Mouse (Mus musculus) kidney, embryonic 14.5 days (tissue): ENCODE measurements at regions not wholly inside any gene's neighbourhood (a gene's known extent, or its start where the extent isn't known, plus 50 kb on each side); places are given as distances from the start of the nearest gene placed in this dataset.

Source experiments
- ATAC-seq: fragments of 200-750 bp; cut with Nextera tagmentation; 2 replicates; pipeline ENCODE4 v1.8.0; 2017; ENCODE audit warnings: moderate number of reproducible peaks, mild to moderate bottlenecking, moderate TSS enrichment, moderate library complexity; ENCODE audit not compliant: low FRiP score, low TSS enrichment
- H3K27ac ChIP-seq: fragments of 300-500 bp; sonication (generic); 2 replicates; pipeline ENCODE4 v1.5.1; 2014; ENCODE audit warnings: low read depth, mild to moderate bottlenecking, low read length, moderate library complexity, mixed read lengths
- H3K27me3 ChIP-seq: fragments of 300-500 bp; sonication (generic); 2 replicates; pipeline ENCODE4 v1.6.1; 2014; ENCODE audit warnings: mild to moderate bottlenecking, low read length; ENCODE audit not compliant: control insufficient read depth, insufficient read depth
- H3K36me3 ChIP-seq: fragments of 300-500 bp; sonication (generic); 2 replicates; pipeline ENCODE4 v1.6.1; 2014; ENCODE audit warnings: low read length, mixed read lengths; ENCODE audit not compliant: control insufficient read depth, insufficient read depth
- H3K4me1 ChIP-seq: fragments of 300-500 bp; sonication (generic); 2 replicates; pipeline ENCODE4 v1.6.1; 2014; ENCODE audit warnings: low read length, mixed read lengths; ENCODE audit not compliant: control insufficient read depth, insufficient read depth
- H3K4me2 ChIP-seq: fragments of 300-500 bp; sonication (generic); replicated peaks from 2 replicates; pipeline ENCODE4 v1.6.1; 2014; ENCODE audit warnings: low read depth, mild to moderate bottlenecking, low read length
- H3K4me3 ChIP-seq: fragments of 300-500 bp; sonication (generic); 2 replicates; pipeline ENCODE4 v1.5.1; 2014; ENCODE audit warnings: mild to moderate bottlenecking, low read length
- H3K9ac ChIP-seq: fragments of 300-500 bp; sonication (generic); 2 replicates; pipeline ENCODE4 v1.6.1; 2014; ENCODE audit warnings: low read depth, mild to moderate bottlenecking, low read length, moderate library complexity
- H3K9me3 ChIP-seq: fragments of 300-500 bp; sonication (generic); 2 replicates; pipeline ENCODE4 v1.6.1; 2016; ENCODE audit warnings: low read length; ENCODE audit not compliant: control insufficient read depth
- WGBS: fragments of 180-500 bp; shearing (Covaris S2); extraction: QIAGEN DNeasy Blood & Tissue Kit; methylation state at CpG from one replicate; pipeline ENCODE4 v1.1.7; 2014; 5-methylcytosine and 5-hydroxymethylcytosine counted together

DNA sequence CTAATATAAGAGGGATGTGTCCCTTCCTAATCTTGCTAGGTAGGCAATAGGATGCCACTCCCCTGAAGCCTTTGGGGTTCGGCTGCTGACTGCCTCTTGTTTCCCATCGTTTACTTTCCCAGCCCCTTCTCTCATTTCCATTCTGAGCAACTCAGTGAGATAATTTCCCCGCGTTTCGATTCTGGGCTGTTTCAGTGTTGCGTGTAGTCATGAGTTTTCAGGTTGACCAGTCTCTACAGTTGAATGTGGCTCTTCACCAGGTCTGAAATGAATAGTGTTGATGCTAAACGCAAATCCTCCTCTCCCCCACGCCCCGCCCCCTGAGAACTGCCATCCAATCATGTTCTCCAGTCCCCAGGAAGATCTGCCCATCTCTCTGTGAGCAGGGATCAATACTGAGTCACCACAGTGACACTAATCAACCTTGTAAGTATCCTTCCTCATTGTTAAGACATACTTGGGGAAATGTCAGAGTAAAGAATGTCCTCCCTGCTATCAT is 890.6 kb downstream of the Gsdmc2 start:
- Histone ChIP-seq H3K4me2 (no peak overlapping the region), H3K9me3 (no peaks in the 10 kb centered on the region), H3K4me1 (no peaks in the 10 kb centered on the region), H3K27me3 (no peaks in the 10 kb centered on the region), H3K4me3 (no peak overlapping the region), H3K27ac (no peak overlapping the region), H3K36me3 (no peaks in the 10 kb centered on the region), H3K9ac (no peak overlapping the region)
- no peak for ATAC-seq
- WGBS = 78% methylated on average over 9 of the region's 9 CpGs

DNA sequence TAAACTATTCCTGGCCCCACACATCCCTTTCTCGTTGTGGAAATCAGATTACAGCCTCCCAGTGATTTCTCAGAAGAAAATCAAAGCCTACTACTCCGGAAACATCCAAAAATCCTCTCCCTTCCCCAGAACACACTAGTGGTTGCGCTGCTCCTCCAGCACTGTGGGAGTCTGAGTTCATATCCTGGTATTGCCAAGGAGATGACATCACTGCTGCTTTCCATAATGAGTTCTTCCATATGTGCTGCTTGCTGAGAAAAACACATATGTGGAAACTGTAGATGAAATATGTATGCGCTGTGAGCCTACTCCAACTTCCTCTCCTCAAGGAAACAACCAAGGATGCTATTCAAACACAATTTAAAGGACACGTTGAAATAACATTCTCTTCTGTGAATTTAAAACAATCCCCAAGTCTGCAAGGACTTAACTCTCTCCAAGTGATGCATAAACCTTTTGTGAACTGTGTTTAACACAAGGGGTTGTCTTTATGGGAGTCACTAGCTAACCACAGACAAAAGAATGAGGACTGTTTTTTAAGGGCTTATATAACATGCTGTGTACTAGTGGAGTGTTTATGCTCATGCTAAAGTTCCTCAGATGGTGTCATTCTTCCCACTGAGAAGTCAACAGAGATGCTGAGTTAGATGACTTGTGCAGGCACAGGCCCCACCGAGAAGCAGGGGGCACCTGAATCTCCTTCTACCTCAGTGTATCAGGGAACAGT is 891.6 kb downstream of the Gsdmc2 start:
- Histone ChIP-seq H3K4me2 (no peak overlapping the region), H3K4me1 (no peaks in the 10 kb centered on the region), H3K27me3 (no peaks in the 10 kb centered on the region), H3K9ac (no peak overlapping the region), H3K9me3 (no peaks in the 10 kb centered on the region), H3K4me3 (no peak overlapping the region), H3K36me3 (no peaks in the 10 kb centered on the region), H3K27ac (peak overlapping the region; percentile 19; the same call in 1 of the 2 replicates)
- ATAC-seq = no peak
- 53% methylated on average over 6 of the region's 6 CpGs for WGBS

DNA sequence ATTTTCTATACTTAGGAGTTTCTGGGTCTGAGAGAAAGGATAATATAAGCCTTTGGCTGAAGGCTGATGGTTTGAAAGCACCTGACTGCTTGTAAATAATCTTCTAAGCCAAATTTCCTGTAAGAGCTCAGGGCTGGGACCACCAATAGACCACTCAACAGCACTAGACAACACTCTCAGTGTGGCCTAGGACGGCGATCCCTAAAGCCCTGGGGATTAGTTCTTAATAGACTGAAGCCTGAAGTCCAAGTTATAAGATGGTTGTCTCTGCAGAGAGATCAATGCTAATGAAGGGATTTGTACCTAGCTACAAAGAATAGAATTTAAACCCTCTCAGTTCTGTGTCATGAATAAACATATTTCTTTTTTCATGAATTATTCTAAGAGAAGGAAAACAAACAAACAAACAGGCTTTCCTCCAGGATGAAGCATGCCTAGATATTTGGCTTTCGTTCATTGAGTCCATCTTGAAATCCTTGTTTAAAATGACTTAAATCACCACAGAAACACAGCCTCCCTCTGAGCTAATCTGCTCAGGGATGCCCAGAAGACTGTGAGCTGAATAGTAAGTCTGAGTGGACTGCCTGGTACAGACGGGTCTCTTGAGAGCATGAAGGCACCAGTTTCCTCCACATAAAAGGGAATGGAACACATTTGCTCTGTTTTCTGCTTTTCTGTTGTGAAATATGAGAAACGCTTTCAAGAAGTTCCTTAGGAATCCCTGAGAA is 892.3 kb downstream of the Gsdmc2 start:
- WGBS = 70% methylated on average over 5 of the region's 5 CpGs
- no peak overlapping the region for H3K9ac ChIP-seq
- H3K4me3 ChIP-seq = no peak overlapping the region
- H3K9me3 ChIP-seq = no peaks in the 10 kb centered on the region
- H3K4me1 ChIP-seq = no peaks in the 10 kb centered on the region
- H3K36me3 ChIP-seq = no peaks in the 10 kb centered on the region
- no peak for ATAC-seq
- no peaks in the 10 kb centered on the region for H3K27me3 ChIP-seq
- H3K27ac ChIP-seq = no peak overlapping the region
- H3K4me2 ChIP-seq = no peak overlapping the region

DNA sequence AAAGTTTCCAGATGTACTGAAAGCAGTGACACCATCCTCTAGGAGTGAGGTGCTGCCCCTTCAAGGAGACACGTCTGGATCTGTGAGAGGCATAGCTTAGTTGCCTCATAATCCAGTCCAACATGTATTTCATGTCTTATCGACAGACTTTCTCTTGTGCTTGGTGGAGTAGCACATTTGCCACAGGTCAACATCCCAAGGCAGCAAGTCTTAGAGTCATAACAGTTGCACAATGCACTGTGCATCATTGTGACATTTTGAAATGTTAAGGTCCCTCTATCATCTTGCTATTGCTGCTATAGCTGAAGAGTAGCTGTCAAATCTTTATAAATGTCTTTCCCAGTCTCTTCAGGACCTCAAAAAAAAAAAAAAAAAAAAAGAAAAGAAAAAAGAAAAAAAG is 905.6 kb downstream of the Gsdmc2 start:
- no peaks in the 10 kb centered on the region for H3K36me3 ChIP-seq
- H3K4me3 ChIP-seq = no peak overlapping the region
- H3K27me3 ChIP-seq = no peaks in the 10 kb centered on the region
- H3K9ac ChIP-seq = no peak overlapping the region
- WGBS = 82% methylated on average over 2 of the region's 2 CpGs
- no peak overlapping the region for H3K27ac ChIP-seq
- H3K4me2 ChIP-seq = no peak overlapping the region
- H3K9me3 ChIP-seq = no peaks in the 10 kb centered on the region
- peaks cover 2% of the 10 kb centered on the region; the same call in 1 of the 2 replicates for H3K4me1 ChIP-seq
- ATAC-seq = no peak

DNA sequence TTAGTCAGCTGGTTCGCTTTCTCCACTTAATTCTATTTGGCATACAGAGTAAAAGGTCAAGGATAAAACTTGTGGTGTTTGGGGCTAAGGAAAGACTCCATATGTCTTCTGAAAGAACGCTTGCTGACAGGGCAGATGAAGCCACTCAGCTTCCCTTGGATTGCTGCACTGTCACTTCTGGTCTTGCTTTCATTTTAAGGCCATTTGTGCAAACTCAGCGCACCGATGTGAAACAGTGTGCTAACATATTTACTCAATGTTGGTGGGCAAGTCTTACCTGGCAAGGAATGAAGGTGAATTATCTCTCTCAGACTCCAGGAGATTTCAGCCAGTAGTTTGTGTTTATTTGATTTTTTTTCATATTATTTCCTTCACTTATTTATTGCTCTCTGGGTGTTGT is 907.2 kb downstream of the Gsdmc2 start:
- no peaks in the 10 kb centered on the region for H3K27me3 ChIP-seq
- H3K9me3 ChIP-seq = no peaks in the 10 kb centered on the region
- H3K27ac ChIP-seq = no peak overlapping the region
- peaks cover 2% of the 10 kb centered on the region; the same call in 1 of the 2 replicates for H3K4me1 ChIP-seq
- ATAC-seq = no peak
- H3K36me3 ChIP-seq = no peaks in the 10 kb centered on the region
- 84% methylated on average over 4 of the region's 4 CpGs for WGBS
- no peak overlapping the region for H3K9ac ChIP-seq
- H3K4me2 ChIP-seq = no peak overlapping the region
- no peak overlapping the region for H3K4me3 ChIP-seq

DNA sequence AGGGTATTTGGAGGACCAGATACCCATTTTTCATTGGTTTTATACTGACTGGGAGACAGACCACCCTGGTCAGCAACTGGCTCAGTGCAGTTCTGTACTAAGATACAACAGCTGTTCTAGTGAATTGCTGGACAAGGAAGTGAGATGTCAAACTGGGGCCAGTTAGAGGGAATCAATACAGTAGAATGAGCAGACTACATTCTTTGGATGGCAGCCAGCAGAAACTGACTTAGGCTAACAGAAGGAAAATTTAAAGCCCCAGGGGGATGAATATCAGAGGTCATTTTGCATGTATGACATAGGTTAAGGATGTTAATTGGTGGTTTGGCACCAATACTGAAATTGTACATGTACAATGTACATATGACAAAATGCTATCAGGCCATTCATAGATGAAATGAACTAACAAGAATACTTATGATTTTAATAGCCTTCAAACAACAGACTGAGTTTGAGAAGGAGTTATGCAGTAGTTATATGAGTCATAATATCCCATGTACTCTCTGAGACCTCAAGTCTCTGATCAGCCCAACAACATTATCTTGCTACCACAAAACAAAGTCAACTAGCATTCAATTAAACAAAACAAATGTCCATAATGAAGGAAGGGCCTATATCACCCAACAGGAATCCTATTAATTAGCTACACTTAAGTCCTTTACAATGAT is 910.3 kb downstream of the Gsdmc2 start:
- Histone ChIP-seq H3K9ac (no peak overlapping the region), H3K9me3 (no peaks in the 10 kb centered on the region), H3K4me1 (peaks cover 2% of the 10 kb centered on the region; the same call in 1 of the 2 replicates), H3K27ac (no peak overlapping the region), H3K36me3 (no peaks in the 10 kb centered on the region), H3K4me3 (no peak overlapping the region), H3K27me3 (no peaks in the 10 kb centered on the region), H3K4me2 (no peak overlapping the region)
- peak; percentile 91 for ATAC-seq

DNA sequence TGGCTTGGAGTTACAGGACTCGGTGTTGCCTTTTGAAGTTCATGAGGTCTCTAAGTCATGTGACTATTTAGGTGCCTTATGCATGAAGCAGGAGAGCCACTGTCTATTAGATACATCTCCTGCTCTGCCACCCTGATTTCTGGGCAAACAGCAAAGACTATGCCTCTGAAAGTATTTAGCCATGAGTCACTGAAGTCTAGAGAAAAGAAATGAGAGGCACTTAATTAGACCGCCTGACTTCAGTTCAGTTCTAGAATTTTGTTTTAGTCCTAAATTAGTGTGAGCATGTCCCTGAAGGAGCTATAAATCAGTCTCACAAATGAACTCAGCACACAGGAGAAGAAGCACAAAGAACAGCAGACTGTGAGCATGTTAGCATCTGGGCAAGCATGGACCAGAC is 924.5 kb downstream of the Gsdmc2 start:
- Histone ChIP-seq H3K4me2 (no peak overlapping the region), H3K27ac (no peak overlapping the region)

DNA sequence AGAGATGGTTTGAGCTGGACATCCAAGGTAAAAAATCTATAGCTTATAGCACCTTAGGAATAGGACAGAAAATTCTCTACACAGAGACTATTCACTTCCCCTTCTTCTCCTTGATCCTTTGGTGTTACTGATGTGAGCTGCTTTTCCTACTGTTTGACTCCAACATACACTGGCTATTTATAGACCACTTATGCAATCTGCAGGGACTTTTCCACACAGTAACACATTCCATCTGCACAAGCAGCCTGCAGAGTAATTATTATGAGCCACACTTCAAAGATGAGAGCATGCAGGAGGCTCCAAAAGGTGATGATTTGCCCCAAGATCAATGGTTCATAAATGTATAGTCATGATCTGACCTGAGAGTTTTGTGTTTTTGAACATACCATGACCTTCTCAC is 925.7 kb downstream of the Gsdmc2 start:
- Histone ChIP-seq H3K4me2 (no peak overlapping the region), H3K9ac (no peak overlapping the region), H3K27me3 (no peaks in the 10 kb centered on the region), H3K27ac (no peak overlapping the region), H3K4me3 (no peak overlapping the region), H3K4me1 (no peaks in the 10 kb centered on the region), H3K36me3 (no peaks in the 10 kb centered on the region), H3K9me3 (no peaks in the 10 kb centered on the region)
- ATAC-seq = no peak

More for the DNA sequence above, 924.5 kb downstream of the Gsdmc2 start:
- H3K27me3 ChIP-seq = no peaks in the 10 kb centered on the region
- H3K36me3 ChIP-seq = no peaks in the 10 kb centered on the region
- H3K4me1 ChIP-seq = no peaks in the 10 kb centered on the region
- no peaks in the 10 kb centered on the region for H3K9me3 ChIP-seq
- H3K4me3 ChIP-seq = no peak overlapping the region
- 69% methylated on average over 2 of the region's 2 CpGs for WGBS
- no peak for ATAC-seq
- H3K9ac ChIP-seq = no peak overlapping the region

DNA sequence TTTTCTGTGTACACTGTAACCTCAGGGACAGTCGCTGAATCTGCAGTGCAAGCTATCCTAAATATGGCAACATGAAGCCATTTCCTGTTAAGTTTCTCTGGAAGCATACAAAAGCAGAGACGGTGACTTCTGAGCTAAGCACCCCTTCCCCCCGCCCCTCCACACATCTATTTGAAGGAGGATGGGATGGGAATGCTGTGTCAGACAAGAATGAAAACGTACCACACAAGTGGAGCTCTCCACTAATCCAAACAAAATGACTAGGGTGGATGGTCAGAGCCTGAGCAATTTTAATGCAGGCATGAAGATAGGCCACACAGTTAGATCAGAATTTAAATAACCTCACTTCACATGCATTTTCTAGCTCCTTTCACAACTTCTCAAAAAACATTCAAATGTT is 936.6 kb downstream of the Gsdmc2 start:
- Histone ChIP-seq H3K9me3 (no peaks in the 10 kb centered on the region), H3K9ac (no peak overlapping the region), H3K36me3 (no peaks in the 10 kb centered on the region), H3K27ac (no peak overlapping the region), H3K4me3 (no peak overlapping the region), H3K27me3 (no peaks in the 10 kb centered on the region), H3K4me2 (no peak overlapping the region), H3K4me1 (no peaks in the 10 kb centered on the region)
- ATAC-seq = no peak
- 49% methylated on average over 4 of the region's 4 CpGs for WGBS
